Mouse (Mus musculus): ENCODE data around the gene Adm2. TPM values are rescaled to one million over a fixed set of nuclear protein-coding genes. Genes with fewer than 3 reads are reported as not detected.

The Adm2 gene
- polyA plus RNA-seq, 1 experiment from 2014 or later, result 2.4 TPM

- no peak overlapping the region for H3K4me3 ChIP-seq (replicated peaks)
- 0 out of 2 replicates have a peak, but pooled peaks cover 5% of the 10 kb centered on the region for H3K27me3 ChIP-seq
- H3K9me3 ChIP-seq (replicated peaks), result no peaks in the 10 kb centered on the region
- DNase-seq (no peak), ATAC-seq (ENCODE audit: low read depth) (peak; percentile 36)
- no peaks in the 10 kb centered on the region for H3K36me3 ChIP-seq
- no peak overlapping the region for H3K27ac ChIP-seq
- H3K4me2 ChIP-seq, result 0 out of 2 replicates have a peak overlapping the region, but pooled peaks have one; percentile 10
- WGBS (ENCODE audit: insufficient replicate concordance), result 73% methylated on average over 17 of the region's 17 CpGs
- H3K9ac ChIP-seq, result no peak overlapping the region
- 0 out of 2 replicates have a peak, but pooled peaks cover 4% of the 10 kb centered on the region for H3K4me1 ChIP-seq (replicated peaks)
These were observed 12.4 kb downstream of the Adm2 start for GRCm38 (mm10) chr15:89334774-89335537.

GRCm38 (mm10) chr15:89336422-89336821 is 13.9 kb downstream of the Adm2 start:
- 72% methylated on average over 14 of the region's 14 CpGs for WGBS (ENCODE audit: insufficient replicate concordance)
- Histone ChIP-seq H3K4me2 (no peak overlapping the region), H3K4me3 (replicated peaks) (no peak overlapping the region), H3K36me3 (no peaks in the 10 kb centered on the region), H3K27ac (no peak overlapping the region), H3K27me3 (0 out of 2 replicates have a peak, but pooled peaks cover 5% of the 10 kb centered on the region), H3K4me1 (replicated peaks) (0 out of 2 replicates have a peak, but pooled peaks cover 4% of the 10 kb centered on the region), H3K9me3 (replicated peaks) (no peaks in the 10 kb centered on the region), H3K9ac (no peak overlapping the region)
- DNase-seq (no peak), ATAC-seq (ENCODE audit: low read depth) (no peak)

- H3K9me3 ChIP-seq (replicated peaks), result no peaks in the 10 kb centered on the region
- H3K4me1 ChIP-seq (replicated peaks), result 0 out of 2 replicates have a peak, but pooled peaks cover 4% of the 10 kb centered on the region
- no peak overlapping the region for H3K4me3 ChIP-seq (replicated peaks)
- H3K27me3 ChIP-seq, result 0 out of 2 replicates have a peak, but pooled peaks cover 5% of the 10 kb centered on the region
- WGBS (ENCODE audit: insufficient replicate concordance), result 37% methylated on average over 2 of the region's 2 CpGs
- H3K36me3 ChIP-seq, result no peaks in the 10 kb centered on the region
- H3K27ac ChIP-seq, result no peak overlapping the region
- no peak for ATAC-seq (ENCODE audit: low read depth)
- DNase-seq, result no peak
- no peak overlapping the region for H3K9ac ChIP-seq
- H3K4me2 ChIP-seq, result no peak overlapping the region
These were observed 17.2 kb downstream of the Adm2 start for GRCm38 (mm10) chr15:89339696-89340095.

GRCm38 (mm10) chr15:89340136-89340535 is 17.6 kb downstream of the Adm2 start:
- Histone ChIP-seq H3K27me3 (0 out of 2 replicates have a peak, but pooled peaks cover 5% of the 10 kb centered on the region), H3K4me1 (replicated peaks) (0 out of 2 replicates have a peak, but pooled peaks cover 4% of the 10 kb centered on the region), H3K27ac (no peak overlapping the region), H3K36me3 (no peaks in the 10 kb centered on the region), H3K9ac (no peak overlapping the region), H3K4me3 (replicated peaks) (no peak overlapping the region), H3K4me2 (no peak overlapping the region), H3K9me3 (replicated peaks) (no peaks in the 10 kb centered on the region)
- ATAC-seq (ENCODE audit: low read depth), result no peak
- no peak for DNase-seq
- 42% methylated on average over 3 of the region's 3 CpGs for WGBS (ENCODE audit: insufficient replicate concordance)

- Histone ChIP-seq H3K36me3 (no peaks in the 10 kb centered on the region), H3K27ac (no peak overlapping the region), H3K4me1 (replicated peaks) (no peaks in the 10 kb centered on the region), H3K9ac (no peak overlapping the region), H3K4me2 (no peak overlapping the region), H3K4me3 (replicated peaks) (no peak overlapping the region), H3K9me3 (replicated peaks) (no peaks in the 10 kb centered on the region), H3K27me3 (no peaks in the 10 kb centered on the region)
- WGBS (ENCODE audit: insufficient replicate concordance), result 35% methylated on average over 1 of the region's 1 CpGs
- ATAC-seq (ENCODE audit: low read depth) (no peak), DNase-seq (no peak)
These were observed 19.2 kb downstream of the Adm2 start for GRCm38 (mm10) chr15:89341678-89342077.

GRCm38 (mm10) chr15:89343325-89343724 is 20.8 kb downstream of the Adm2 start:
- 59% methylated on average over 3 of the region's 3 CpGs for WGBS (ENCODE audit: insufficient replicate concordance)
- H3K9me3 ChIP-seq (replicated peaks), result no peaks in the 10 kb centered on the region
- no peaks in the 10 kb centered on the region for H3K27me3 ChIP-seq
- H3K27ac ChIP-seq, result no peak overlapping the region
- H3K36me3 ChIP-seq, result no peaks in the 10 kb centered on the region
- H3K9ac ChIP-seq, result no peak overlapping the region
- no peak overlapping the region for H3K4me3 ChIP-seq (replicated peaks)
- H3K4me1 ChIP-seq (replicated peaks), result no peaks in the 10 kb centered on the region
- no peak overlapping the region for H3K4me2 ChIP-seq
- ATAC-seq (ENCODE audit: low read depth) (no peak), DNase-seq (no peak)

GRCm38 (mm10) chr15:89350447-89350846 is 27.9 kb downstream of the Adm2 start:
- Histone ChIP-seq H3K4me1 (replicated peaks) (peaks cover 16% of the 10 kb centered on the region), H3K27me3 (no peaks in the 10 kb centered on the region), H3K4me3 (replicated peaks) (no peak overlapping the region), H3K9me3 (replicated peaks) (no peaks in the 10 kb centered on the region), H3K4me2 (no peak overlapping the region), H3K27ac (no peak overlapping the region), H3K36me3 (peaks cover 44% of the 10 kb centered on the region), H3K9ac (no peak overlapping the region)
- DNase-seq (no peak), ATAC-seq (ENCODE audit: low read depth) (no peak)
- WGBS (ENCODE audit: insufficient replicate concordance), result 82% methylated on average over 5 of the region's 5 CpGs

GRCm38 (mm10) chr15:89351302-89351701 is 28.8 kb downstream of the Adm2 start:
- H3K4me3 ChIP-seq (replicated peaks), result no peak overlapping the region
- no peak overlapping the region for H3K9ac ChIP-seq
- H3K27me3 ChIP-seq, result no peaks in the 10 kb centered on the region
- H3K27ac ChIP-seq, result no peak overlapping the region
- DNase-seq (no peak), ATAC-seq (ENCODE audit: low read depth) (no peak)
- H3K9me3 ChIP-seq (replicated peaks), result no peaks in the 10 kb centered on the region
- H3K4me2 ChIP-seq, result no peak overlapping the region
- peaks cover 16% of the 10 kb centered on the region for H3K4me1 ChIP-seq (replicated peaks)
- WGBS (ENCODE audit: insufficient replicate concordance), result 86% methylated on average over 15 of the region's 15 CpGs
- H3K36me3 ChIP-seq, result peaks cover 44% of the 10 kb centered on the region

GRCm38 (mm10) chr15:89352054-89352453 is 29.5 kb downstream of the Adm2 start:
- Histone ChIP-seq H3K36me3 (peaks cover 44% of the 10 kb centered on the region), H3K9me3 (replicated peaks) (no peaks in the 10 kb centered on the region), H3K4me2 (no peak overlapping the region), H3K27me3 (no peaks in the 10 kb centered on the region), H3K4me3 (replicated peaks) (no peak overlapping the region), H3K27ac (no peak overlapping the region), H3K9ac (no peak overlapping the region), H3K4me1 (replicated peaks) (peaks cover 21% of the 10 kb centered on the region)
- DNase-seq (no peak), ATAC-seq (ENCODE audit: low read depth) (no peak)
- 92% methylated on average over 14 of the region's 14 CpGs for WGBS (ENCODE audit: insufficient replicate concordance)

- Histone ChIP-seq H3K4me3 (replicated peaks) (no peak overlapping the region), H3K4me1 (replicated peaks) (peaks cover 29% of the 10 kb centered on the region), H3K27me3 (no peaks in the 10 kb centered on the region), H3K9ac (no peak overlapping the region), H3K27ac (no peak overlapping the region), H3K36me3 (peaks cover 50% of the 10 kb centered on the region), H3K4me2 (no peak overlapping the region), H3K9me3 (replicated peaks) (no peaks in the 10 kb centered on the region)
- DNase-seq (no peak), ATAC-seq (ENCODE audit: low read depth) (no peak)
- WGBS (ENCODE audit: insufficient replicate concordance), result 94% methylated on average over 12 of the region's 12 CpGs
These were observed 30.3 kb downstream of the Adm2 start for GRCm38 (mm10) chr15:89352795-89353194.

- Histone ChIP-seq H3K4me2 (peak overlapping the region; percentile 81), H3K36me3 (peaks cover 60% of the 10 kb centered on the region), H3K4me1 (replicated peaks) (peaks cover 39% of the 10 kb centered on the region), H3K9ac (peak overlapping the region; percentile 86), H3K27me3 (no peaks in the 10 kb centered on the region), H3K9me3 (replicated peaks) (no peaks in the 10 kb centered on the region), H3K27ac (no peak overlapping the region), H3K4me3 (replicated peaks) (peak overlapping the region; percentile 71)
- 93% methylated on average over 16 of the region's 16 CpGs for WGBS (ENCODE audit: insufficient replicate concordance)
- no peak for DNase-seq
- ATAC-seq (ENCODE audit: low read depth), result no peak
These were observed 31.3 kb downstream of the Adm2 start for GRCm38 (mm10) chr15:89353837-89354236.

GRCm38 (mm10) chr15:89354455-89354854 is 31.9 kb downstream of the Adm2 start:
- H3K27ac ChIP-seq, result peak overlapping the region; percentile 84
- H3K4me1 ChIP-seq (replicated peaks), result peaks cover 45% of the 10 kb centered on the region
- no peaks in the 10 kb centered on the region for H3K27me3 ChIP-seq
- peak overlapping the region; percentile 86 for H3K9ac ChIP-seq
- H3K36me3 ChIP-seq, result peaks cover 63% of the 10 kb centered on the region
- 79% methylated on average over 7 of the region's 7 CpGs for WGBS (ENCODE audit: insufficient replicate concordance)
- H3K4me2 ChIP-seq, result peak overlapping the region; percentile 81
- DNase-seq (no peak), ATAC-seq (ENCODE audit: low read depth) (no peak)
- no peaks in the 10 kb centered on the region for H3K9me3 ChIP-seq (replicated peaks)
- H3K4me3 ChIP-seq (replicated peaks), result peak overlapping the region; percentile 71
